Mouse (Mus musculus) layer of hippocampus, adult 6 months (tissue): ENCODE results near the gene Pfn4. TPM values are rescaled to one million over a fixed set of nuclear protein-coding genes. Genes with fewer than 3 reads are reported as not detected.

Experiments used
- long read RNA-seq, 2 experiments: library from polyadenylated mRNA; unstranded; transcript quantifications; one replicate each; pipeline ENCODE4 v2.0.0; 2019 to 2020
- polyA plus RNA-seq: library from polyadenylated mRNA; unstranded; fragments of <200 nt; fragmentation: Nextera tagmentation; gene quantifications from 2 replicates; pipeline ENCODE4 v1.2.3, GENCODE M21; 2021

Pfn4 gene
- polyA plus RNA-seq = 20.5 and 22.1 TPM in 2 replicates
- long read RNA-seq, experiment 1, full-length matches to known transcripts = 35 of 42 reads
- long read RNA-seq, experiment 1, partial matches to known transcripts = 0 of 42 reads
- long read RNA-seq, experiment 1, other reads (novel, unspliced or antisense) = 7 of 42 reads
- long read RNA-seq, experiment 2, transcript Pfn4-201 (4 exons, 1,306 nt) = major isoform, 81 of 92 reads
- long read RNA-seq, experiment 2, partial matches to known transcripts = 1 of 92 reads
- long read RNA-seq, experiment 2, other reads (novel, unspliced or antisense) = 7 of 92 reads

DNA sequence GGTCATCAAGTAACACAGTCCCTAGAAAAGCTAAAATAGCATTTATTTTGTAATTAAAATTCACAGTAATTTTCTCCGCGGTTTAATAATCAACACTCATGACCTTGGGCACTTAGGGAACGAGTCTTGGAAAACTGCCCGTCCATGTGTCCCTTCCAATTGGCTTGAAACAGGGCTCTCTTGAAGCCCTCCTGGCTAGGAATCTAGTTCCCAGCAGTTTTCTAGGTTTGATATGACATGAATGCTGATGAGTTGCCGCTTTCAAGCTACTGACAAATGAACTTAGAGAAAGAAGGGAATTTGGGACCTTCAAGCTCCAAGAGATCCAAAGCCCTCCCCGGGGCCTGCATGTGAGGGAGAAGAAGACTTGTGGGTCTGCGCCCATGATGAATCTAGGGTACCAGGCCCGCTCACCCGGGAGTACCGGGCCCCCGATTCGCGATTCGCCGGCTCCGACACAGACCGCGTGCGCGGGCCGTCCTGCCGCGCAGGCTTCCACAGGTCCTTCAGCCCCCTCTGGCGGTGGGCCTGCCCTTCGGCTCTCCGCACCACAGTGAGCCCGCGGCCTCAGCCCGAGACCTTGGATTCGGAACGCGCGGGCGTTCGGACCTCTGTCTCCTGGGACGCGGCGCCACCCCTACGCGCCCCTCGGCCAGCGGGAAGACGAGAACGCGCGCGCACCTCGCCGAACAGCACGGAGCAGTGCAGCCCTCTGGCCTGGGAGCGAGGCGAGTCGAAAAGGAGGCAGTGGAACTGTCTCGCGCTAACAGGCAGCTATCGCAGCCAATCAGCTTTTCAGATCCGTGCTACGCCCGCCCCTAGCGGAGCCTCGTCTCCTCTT is at the start of gene Pfn4, which contains the start of gene Fam228b:
Gene Pfn4 (plus strand): TSS at position 531 of the 841 bp plus-strand sequence.
Gene Fam228b (minus strand): TSS at position 776 of the 841 bp plus-strand sequence.

DNA sequence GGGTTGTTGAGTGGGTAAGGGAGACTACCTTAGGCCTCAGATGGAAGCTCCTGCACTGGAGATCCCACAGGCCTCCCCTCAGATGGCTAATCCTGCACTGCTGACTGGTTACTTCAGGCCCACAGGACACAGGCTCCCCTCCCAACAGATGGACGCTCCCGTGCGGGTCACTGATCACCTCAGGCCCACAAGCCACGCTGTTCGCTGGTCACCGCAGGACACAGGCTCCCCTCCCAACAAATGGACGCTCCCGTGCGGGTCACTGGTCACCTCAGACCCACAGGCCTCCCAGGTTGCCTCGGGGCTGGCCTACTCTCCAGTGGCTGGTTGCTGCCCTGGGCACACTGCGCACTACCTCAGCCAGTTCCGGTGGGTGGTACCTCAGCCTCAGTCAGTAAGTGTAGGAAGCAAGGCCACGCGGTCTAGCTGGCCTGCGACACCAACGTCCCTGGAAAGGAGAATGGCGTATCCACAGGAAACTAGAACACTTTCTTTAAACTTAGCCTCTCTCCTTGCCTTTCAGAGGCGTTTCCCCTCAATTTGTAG is 30.7 kb upstream of the Pfn4 start, which contains the start of gene Fam228a:
Gene Fam228a (minus strand): TSS at position 400 of the 546 bp plus-strand sequence.

DNA sequence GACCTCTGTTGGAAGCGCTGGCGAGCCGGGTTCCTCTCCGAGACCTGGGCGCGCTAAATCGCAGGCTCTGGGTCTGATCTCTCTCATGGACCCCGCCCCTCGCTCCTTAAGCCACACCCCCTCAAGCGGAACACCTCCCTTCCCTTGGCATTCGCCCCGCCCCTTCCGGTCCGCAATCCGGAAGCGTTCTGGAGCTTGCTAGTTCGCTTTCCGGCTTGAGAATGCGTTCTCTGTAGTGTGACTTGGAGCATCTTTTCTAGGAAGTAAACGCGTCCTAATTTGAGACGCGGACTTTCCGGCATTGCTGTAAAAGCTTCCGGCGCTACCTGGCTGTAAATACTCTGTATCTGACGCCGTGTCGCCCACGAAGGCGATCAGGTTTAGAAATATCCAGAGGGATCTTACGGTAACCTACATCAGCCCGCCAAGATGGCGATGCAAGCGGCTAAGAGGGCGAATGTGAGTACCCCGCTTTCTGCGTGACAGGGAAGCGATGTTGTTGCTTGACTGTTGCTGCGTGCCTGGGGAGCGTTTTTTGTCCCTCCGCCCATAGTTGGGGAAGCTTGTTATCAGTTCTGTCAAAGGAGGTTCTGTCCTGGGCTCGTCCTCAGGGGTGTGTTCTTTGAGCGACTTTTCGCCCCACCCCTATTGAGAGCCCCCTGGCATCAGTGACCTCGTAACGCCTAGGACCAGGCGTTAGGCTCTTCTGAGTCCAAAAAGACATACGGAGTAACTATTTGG is 48.7 kb downstream of the Pfn4 start, which contains the start of gene Sf3b6:
Gene Sf3b6 (plus strand): TSS at position 184 of the 741 bp plus-strand sequence.

Other genes starting within 250 kb of the Pfn4 start
- gene Itsn2, start 176.4 kb upstream of the Pfn4 start, polyA plus RNA-seq = 24.6 and 28.4 TPM in 2 replicates
- not detected in 2 replicates for gene Gm3625, start 176.1 kb upstream of the Pfn4 start, polyA plus RNA-seq
- 0.15 and 0.29 TPM in 2 replicates for gene Fam228a, start 30.6 kb upstream of the Pfn4 start, polyA plus RNA-seq
- gene Fam228b, start 245 bp downstream of the Pfn4 start, polyA plus RNA-seq = 8.8 and 11.9 TPM in 2 replicates
- gene Sf3b6, start 48.5 kb downstream of the Pfn4 start, polyA plus RNA-seq = 148 and 151 TPM in 2 replicates
- 78.4 and 87.8 TPM in 2 replicates for gene Fkbp1b, start 72.6 kb downstream of the Pfn4 start, polyA plus RNA-seq
- 8.6 and 11.6 TPM in 2 replicates for gene Wdcp, start 74.3 kb downstream of the Pfn4 start, polyA plus RNA-seq
- gene Mfsd2b, start 105.3 kb downstream of the Pfn4 start, polyA plus RNA-seq = 0.10 TPM in 2 replicates
- 43.6 and 44.4 TPM in 2 replicates for gene Ubxn2a, start 138.7 kb downstream of the Pfn4 start, polyA plus RNA-seq
- gene Atad2b, start 148.3 kb downstream of the Pfn4 start, polyA plus RNA-seq = 1.1 TPM in 2 replicates